Mouse (Mus musculus) forebrain, embryonic 13.5 days (tissue): ENCODE data around the gene Gm45837. TPM values are rescaled to one million over a fixed set of nuclear protein-coding genes. Genes with fewer than 3 reads are reported as not detected.
A peak's percentile ranks its signal among the peaks of the same experiment; 100 is the strongest.

Experiments
- ATAC-seq: fragments of 200-750 bp; cut with Nextera tagmentation; 2 replicates; pipeline ENCODE4 v1.8.0; 2017
- H3K27ac ChIP-seq: fragments of 300-500 bp; sonication (generic); 2 replicates; pipeline ENCODE4 v1.5.1; 2015; ENCODE audit warnings: inconsistent platforms, mild to moderate bottlenecking, moderate library complexity
- H3K27me3 ChIP-seq: fragments of 300-500 bp; sonication (generic); 2 replicates; pipeline ENCODE4 v1.6.1; 2015; ENCODE audit warnings: mild to moderate bottlenecking, inconsistent platforms
- H3K36me3 ChIP-seq: fragments of 300-500 bp; sonication (generic); 2 replicates; pipeline ENCODE4 v1.6.1; 2015; ENCODE audit warnings: mild to moderate bottlenecking, inconsistent platforms; ENCODE audit not compliant: poor library complexity, severe bottlenecking
- H3K4me1 ChIP-seq: fragments of 300-500 bp; sonication (generic); 2 replicates; pipeline ENCODE4 v1.6.1; 2015; ENCODE audit warnings: inconsistent platforms
- H3K4me2 ChIP-seq: fragments of 300-500 bp; sonication (generic); 2 replicates; pipeline ENCODE4 v1.6.1; 2015; ENCODE audit warnings: inconsistent platforms, mild to moderate bottlenecking, moderate library complexity
- H3K4me3 ChIP-seq: fragments of 300-500 bp; sonication (generic); 2 replicates; pipeline ENCODE4 v1.5.1; 2015; ENCODE audit warnings: mild to moderate bottlenecking, inconsistent platforms
- H3K9ac ChIP-seq: fragments of 300-500 bp; sonication (generic); 2 replicates; pipeline ENCODE4 v1.6.1; 2015; ENCODE audit warnings: mild to moderate bottlenecking, inconsistent platforms
- H3K9me3 ChIP-seq: fragments of 300-500 bp; sonication (generic); replicated peaks from 2 replicates; pipeline ENCODE4 v1.6.1; 2016; ENCODE audit warnings: inconsistent platforms
- WGBS: fragments of 180-500 bp; shearing (Covaris S2); methylation state at CpG from one replicate; pipeline ENCODE4 v1.1.7; 2015; 5-methylcytosine and 5-hydroxymethylcytosine counted together
- polyA plus RNA-seq: library from polyadenylated mRNA; unstranded; fragments of >200 nt; fragmentation: Nextera tagmentation; extraction: Ambion mirVana; gene quantifications from 2 replicates; pipeline ENCODE4 v1.2.1, GENCODE M21; 2015

The Gm45837 gene
- polyA plus RNA-seq, 1 experiment from 2014 or later, result not detected

GRCm38 (mm10) chr7:101450422-101451401 is 40.0 kb downstream of the Gm45837 start:
- peak overlapping the region; percentile 53 for H3K4me3 ChIP-seq
- H3K27ac ChIP-seq, result no peak overlapping the region
- ATAC-seq, result peak; percentile 86
- H3K4me2 ChIP-seq, result peak overlapping the region; percentile 96
- peaks cover 6% of the 10 kb centered on the region; the same call in 1 of the 2 replicates for H3K4me1 ChIP-seq
- H3K9me3 ChIP-seq, result no peaks in the 10 kb centered on the region
- peak overlapping the region; percentile 64 for H3K9ac ChIP-seq
- no peaks in the 10 kb centered on the region for H3K36me3 ChIP-seq
- WGBS, result under 1% methylated on average over 68 of the region's 68 CpGs
- H3K27me3 ChIP-seq, result peaks cover 30% of the 10 kb centered on the region

GRCm38 (mm10) chr7:101452669-101453068 is 42.0 kb downstream of the Gm45837 start:
- Histone ChIP-seq H3K4me3 (peak overlapping the region; percentile 13; the same call in 1 of the 2 replicates), H3K36me3 (no peaks in the 10 kb centered on the region), H3K4me1 (peaks cover 16% of the 10 kb centered on the region), H3K27me3 (peaks cover 34% of the 10 kb centered on the region), H3K9ac (no peak overlapping the region), H3K9me3 (no peaks in the 10 kb centered on the region), H3K4me2 (peak overlapping the region; percentile 96), H3K27ac (no peak overlapping the region)
- WGBS, result 85% methylated on average over 3 of the region's 3 CpGs
- ATAC-seq, result no peak

- ATAC-seq, result no peak
- WGBS, result 85% methylated on average over 3 of the region's 3 CpGs
These were observed 42.6 kb downstream of the Gm45837 start for GRCm38 (mm10) chr7:101453296-101453695.

GRCm38 (mm10) chr7:101453725-101454124 is 43.0 kb downstream of the Gm45837 start:
- ATAC-seq, result no peak
- 20% methylated on average over 8 of the region's 8 CpGs for WGBS
- no peak overlapping the region for H3K4me3 ChIP-seq
- peaks cover 18% of the 10 kb centered on the region for H3K4me1 ChIP-seq
- no peaks in the 10 kb centered on the region for H3K9me3 ChIP-seq
- H3K36me3 ChIP-seq, result no peaks in the 10 kb centered on the region
- peaks cover 38% of the 10 kb centered on the region for H3K27me3 ChIP-seq
- H3K27ac ChIP-seq, result no peak overlapping the region
- no peak overlapping the region for H3K9ac ChIP-seq
- peak overlapping the region; percentile 96; the same call in 1 of the 2 replicates for H3K4me2 ChIP-seq

More at GRCm38 (mm10) chr7:101453296-101453695, 42.6 kb downstream of the Gm45837 start:
- Histone ChIP-seq H3K4me2 (peak overlapping the region; percentile 96), H3K27ac (no peak overlapping the region), H3K4me1 (peaks cover 18% of the 10 kb centered on the region), H3K9ac (no peak overlapping the region), H3K27me3 (peaks cover 38% of the 10 kb centered on the region), H3K9me3 (no peaks in the 10 kb centered on the region), H3K36me3 (no peaks in the 10 kb centered on the region), H3K4me3 (peak overlapping the region; percentile 13; the same call in 1 of the 2 replicates)

- H3K27ac ChIP-seq, result no peak overlapping the region
- H3K4me2 ChIP-seq, result no peak overlapping the region
- 85% methylated on average over 9 of the region's 9 CpGs for WGBS
These were observed 43.8 kb downstream of the Gm45837 start for GRCm38 (mm10) chr7:101454479-101454878.

GRCm38 (mm10) chr7:101455141-101455540 is 44.5 kb downstream of the Gm45837 start:
- Histone ChIP-seq H3K9ac (no peak overlapping the region), H3K9me3 (no peaks in the 10 kb centered on the region), H3K27me3 (peaks cover 34% of the 10 kb centered on the region), H3K27ac (no peak overlapping the region), H3K36me3 (no peaks in the 10 kb centered on the region), H3K4me2 (no peak overlapping the region), H3K4me1 (peaks cover 22% of the 10 kb centered on the region), H3K4me3 (no peak overlapping the region)
- 93% methylated on average over 6 of the region's 6 CpGs for WGBS
- no peak for ATAC-seq

More at GRCm38 (mm10) chr7:101454479-101454878, 43.8 kb downstream of the Gm45837 start:
- Histone ChIP-seq H3K4me3 (no peak overlapping the region), H3K36me3 (no peaks in the 10 kb centered on the region), H3K4me1 (peaks cover 18% of the 10 kb centered on the region), H3K9ac (no peak overlapping the region), H3K9me3 (no peaks in the 10 kb centered on the region), H3K27me3 (peaks cover 38% of the 10 kb centered on the region)
- ATAC-seq, result no peak

GRCm38 (mm10) chr7:101456318-101456717 is 45.6 kb downstream of the Gm45837 start:
- Histone ChIP-seq H3K4me1 (peaks cover 31% of the 10 kb centered on the region), H3K4me2 (no peak overlapping the region), H3K27ac (no peak overlapping the region), H3K9ac (no peak overlapping the region), H3K36me3 (no peaks in the 10 kb centered on the region), H3K27me3 (peaks cover 33% of the 10 kb centered on the region), H3K9me3 (no peaks in the 10 kb centered on the region), H3K4me3 (no peak overlapping the region)
- ATAC-seq, result no peak
- WGBS, result 75% methylated on average over 4 of the region's 4 CpGs

- H3K9ac ChIP-seq, result no peak overlapping the region
- no peak for ATAC-seq
- no peaks in the 10 kb centered on the region for H3K9me3 ChIP-seq
- peaks cover 28% of the 10 kb centered on the region for H3K27me3 ChIP-seq
- H3K4me2 ChIP-seq, result no peak overlapping the region
- H3K4me3 ChIP-seq, result no peak overlapping the region
- H3K4me1 ChIP-seq, result peaks cover 31% of the 10 kb centered on the region
- H3K27ac ChIP-seq, result no peak overlapping the region
- 32% methylated on average over 5 of the region's 5 CpGs for WGBS
- no peaks in the 10 kb centered on the region for H3K36me3 ChIP-seq
These were observed 46.1 kb downstream of the Gm45837 start for GRCm38 (mm10) chr7:101456789-101457188.

- Histone ChIP-seq H3K4me3 (no peak overlapping the region), H3K27me3 (peaks cover 23% of the 10 kb centered on the region), H3K36me3 (no peaks in the 10 kb centered on the region), H3K9me3 (no peaks in the 10 kb centered on the region), H3K9ac (no peak overlapping the region), H3K4me2 (no peak overlapping the region), H3K27ac (no peak overlapping the region), H3K4me1 (peaks cover 36% of the 10 kb centered on the region)
- 73% methylated on average over 5 of the region's 5 CpGs for WGBS
- no peak for ATAC-seq
These were observed 46.6 kb downstream of the Gm45837 start for GRCm38 (mm10) chr7:101457283-101457682.

- 78% methylated on average over 8 of the region's 8 CpGs for WGBS
- peaks cover 41% of the 10 kb centered on the region for H3K4me1 ChIP-seq
These were observed 47.1 kb downstream of the Gm45837 start for GRCm38 (mm10) chr7:101457801-101458200.

GRCm38 (mm10) chr7:101458278-101458781 is 47.6 kb downstream of the Gm45837 start:
- WGBS, result 69% methylated on average over 4 of the region's 4 CpGs
- H3K9me3 ChIP-seq, result no peaks in the 10 kb centered on the region
- peaks cover 13% of the 10 kb centered on the region; the same call in 1 of the 2 replicates for H3K27me3 ChIP-seq
- no peak for ATAC-seq
- H3K4me3 ChIP-seq, result no peak overlapping the region
- no peak overlapping the region for H3K9ac ChIP-seq
- no peaks in the 10 kb centered on the region for H3K36me3 ChIP-seq
- peaks cover 46% of the 10 kb centered on the region for H3K4me1 ChIP-seq
- no peak overlapping the region for H3K27ac ChIP-seq
- no peak overlapping the region for H3K4me2 ChIP-seq

More at GRCm38 (mm10) chr7:101457801-101458200, 47.1 kb downstream of the Gm45837 start:
- Histone ChIP-seq H3K27me3 (peaks cover 18% of the 10 kb centered on the region), H3K27ac (no peak overlapping the region), H3K9me3 (no peaks in the 10 kb centered on the region), H3K36me3 (no peaks in the 10 kb centered on the region), H3K4me2 (no peak overlapping the region), H3K9ac (no peak overlapping the region), H3K4me3 (no peak overlapping the region)
- no peak for ATAC-seq

- Histone ChIP-seq H3K4me2 (no peak overlapping the region), H3K4me1 (peaks cover 54% of the 10 kb centered on the region), H3K9ac (no peak overlapping the region), H3K9me3 (no peaks in the 10 kb centered on the region), H3K36me3 (no peaks in the 10 kb centered on the region), H3K27ac (no peak overlapping the region), H3K4me3 (no peak overlapping the region), H3K27me3 (peaks cover 13% of the 10 kb centered on the region; the same call in 1 of the 2 replicates)
- ATAC-seq, result no peak
- 81% methylated on average over 9 of the region's 9 CpGs for WGBS
These were observed 48.7 kb downstream of the Gm45837 start for GRCm38 (mm10) chr7:101459305-101459813.
